Mouse (Mus musculus) embryo, embryonic 10 days (tissue): Measurements from ENCODE around the gene Nr3c2.

ENCODE experiments used
- DNase-seq: peaks from one replicate; pipeline ENCODE4 v3.0.0-alpha.2; 2015; ENCODE audit warnings: low spot score

Nr3c2 gene

GRCm38 (mm10) chr8:77170439-77170759 lies 271.2 kb downstream of the Nr3c2 start:
- DNase-seq: no peak

DNA sequence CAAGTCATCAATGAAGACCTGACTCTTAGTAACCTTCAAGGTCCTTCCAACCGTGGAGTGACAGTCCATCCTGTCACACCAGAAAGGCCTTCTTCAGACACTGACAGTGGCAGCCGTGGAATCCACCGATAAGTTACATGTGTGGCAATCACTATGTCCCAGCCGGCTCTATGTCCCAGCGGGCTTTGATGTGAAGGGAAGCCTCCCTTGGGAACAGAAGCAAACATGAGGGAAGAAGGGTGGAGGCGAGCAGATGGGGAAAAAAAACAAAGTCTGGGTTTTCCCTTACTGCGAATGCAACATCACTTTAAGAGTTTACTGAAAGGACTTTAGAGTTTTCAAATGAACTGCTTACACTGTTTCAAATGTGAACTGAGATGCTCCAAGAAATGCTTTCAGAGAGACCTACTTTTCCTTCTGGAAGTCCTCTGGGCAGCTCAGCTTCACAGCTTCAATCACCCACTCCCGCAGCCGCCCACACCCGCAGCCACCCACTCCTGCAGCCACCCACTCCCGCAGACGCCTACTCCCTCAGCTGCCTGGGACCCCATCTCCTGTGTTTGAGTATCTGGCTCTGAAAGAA lies 273.9 kb downstream of the Nr3c2 start:
- DNase-seq: no peak

DNA sequence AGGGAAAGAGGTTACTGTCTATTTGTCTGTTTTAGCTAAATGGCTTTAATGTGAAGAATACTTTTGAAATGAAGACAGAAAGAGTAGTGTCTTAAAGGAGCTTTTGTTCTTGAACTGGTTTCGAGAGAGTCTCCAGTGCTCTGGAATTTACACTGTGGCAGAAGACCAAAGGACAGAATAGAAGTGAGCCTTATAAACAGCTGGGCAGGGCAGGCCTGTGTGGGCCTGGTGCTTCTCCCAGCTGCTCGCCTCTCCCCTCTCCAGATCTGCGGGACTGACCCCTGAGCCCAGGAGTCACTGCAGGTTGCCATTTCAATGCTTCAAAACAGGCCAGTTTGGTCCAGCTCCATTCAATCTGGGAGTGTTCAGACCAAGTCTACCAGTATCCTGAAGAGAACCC lies 274.5 kb downstream of the Nr3c2 start:
- DNase-seq: peak; percentile 18

GRCm38 (mm10) chr8:77175471-77175870 lies 276.2 kb downstream of the Nr3c2 start:
- no peak for DNase-seq

- peak; percentile 10 for DNase-seq
These were observed 277.1 kb downstream of the Nr3c2 start for GRCm38 (mm10) chr8:77176343-77176742.

- DNase-seq: no peak
These were observed 286.6 kb downstream of the Nr3c2 start for GRCm38 (mm10) chr8:77185816-77186215.

DNA sequence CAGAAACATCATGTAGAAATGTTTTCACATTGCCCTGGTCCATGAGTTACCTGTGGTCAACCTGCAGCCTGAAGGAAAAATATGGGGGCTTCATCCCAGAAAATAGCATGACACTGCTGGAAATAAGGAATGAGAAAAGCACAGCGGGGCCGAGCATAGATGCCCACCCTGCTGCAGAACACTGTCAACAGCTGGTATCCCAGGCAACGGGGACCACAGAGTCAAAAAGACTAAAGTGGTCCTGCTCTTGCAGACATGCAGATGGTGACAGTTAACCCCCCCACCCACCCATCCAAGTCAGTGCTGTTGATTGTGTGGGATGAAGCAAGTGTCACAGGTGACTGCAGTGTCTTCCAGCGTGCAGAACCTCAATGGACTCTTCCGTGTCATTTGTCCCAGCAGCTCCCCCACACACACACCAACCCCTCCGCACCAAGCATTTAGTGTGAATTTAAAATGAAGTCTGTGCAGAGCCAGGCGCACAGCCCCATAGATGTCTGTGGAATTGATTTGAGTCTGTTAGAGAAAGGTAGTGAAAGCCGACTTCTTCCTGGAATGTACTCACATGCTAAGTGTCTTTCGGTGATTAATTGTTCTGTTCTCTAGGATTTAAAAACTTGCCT lies 287.8 kb downstream of the Nr3c2 start:
- DNase-seq: no peak

- no peak for DNase-seq
These were observed 288.5 kb downstream of the Nr3c2 start for GRCm38 (mm10) chr8:77187748-77188147.

GRCm38 (mm10) chr8:77188298-77188697 lies 289.1 kb downstream of the Nr3c2 start:
- no peak for DNase-seq

DNA sequence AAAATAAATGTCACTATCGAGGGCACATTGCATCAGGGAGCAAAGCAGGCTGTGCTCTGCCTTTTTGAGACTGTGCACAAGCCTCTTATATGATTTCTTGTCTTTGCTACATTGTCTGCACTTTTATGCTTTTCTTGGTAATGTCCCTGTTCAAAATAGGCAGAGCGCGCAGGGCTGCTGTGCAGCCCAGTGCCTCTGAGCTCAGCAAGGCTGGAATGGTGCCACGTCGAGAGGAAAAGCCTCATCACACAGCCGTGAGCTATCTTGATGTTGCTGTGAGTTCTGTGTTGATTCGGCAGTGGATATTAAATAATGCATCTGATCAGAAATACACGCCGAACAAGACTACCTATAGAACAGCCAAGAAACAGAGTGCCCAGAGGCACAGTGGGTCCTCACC lies 290.1 kb downstream of the Nr3c2 start:
- no peak for DNase-seq

DNA sequence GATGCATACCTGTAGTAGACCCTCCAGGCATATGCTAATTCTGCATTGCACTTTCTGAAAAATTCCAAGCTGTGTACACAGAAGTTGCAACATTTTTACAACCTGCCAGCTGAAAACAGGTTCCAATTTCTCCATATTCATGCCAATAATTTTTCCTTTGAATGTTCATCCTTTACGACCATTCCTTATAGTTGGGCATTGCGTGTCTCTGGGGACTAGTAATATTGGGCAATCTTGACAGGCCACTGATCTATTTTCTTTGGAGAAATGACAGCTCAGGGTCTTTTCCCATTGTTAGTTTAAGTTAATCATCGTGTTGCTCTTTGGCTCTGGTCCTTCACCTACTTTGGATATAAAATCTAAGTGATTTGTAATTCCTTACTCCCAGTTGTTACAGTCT lies 291.2 kb downstream of the Nr3c2 start:
- DNase-seq: no peak

- no peak for DNase-seq
These were observed 310.1 kb downstream of the Nr3c2 start for GRCm38 (mm10) chr8:77209297-77209696.

- no peak for DNase-seq
These were observed 314.7 kb downstream of the Nr3c2 start for GRCm38 (mm10) chr8:77213893-77214464.

DNA sequence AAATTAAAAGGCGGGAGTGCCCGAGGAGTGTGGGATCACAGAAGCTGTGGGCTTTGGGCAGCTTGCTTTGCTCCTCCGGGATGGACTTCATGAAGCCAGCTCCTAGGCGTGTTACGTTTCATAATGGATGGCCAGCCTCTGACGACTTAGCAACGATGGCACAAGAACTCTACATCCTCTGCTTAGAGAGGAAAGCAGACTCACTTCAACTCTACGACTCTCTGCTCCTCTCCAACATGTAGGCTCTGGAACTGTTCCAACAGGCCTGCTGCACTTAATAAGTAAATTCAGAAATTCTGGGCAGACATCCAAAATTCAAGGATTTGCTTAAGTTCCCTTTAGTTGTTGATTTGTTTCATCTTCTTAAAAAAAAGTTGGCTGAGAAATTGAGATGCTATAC lies 315.4 kb downstream of the Nr3c2 start:
- no peak for DNase-seq

DNA sequence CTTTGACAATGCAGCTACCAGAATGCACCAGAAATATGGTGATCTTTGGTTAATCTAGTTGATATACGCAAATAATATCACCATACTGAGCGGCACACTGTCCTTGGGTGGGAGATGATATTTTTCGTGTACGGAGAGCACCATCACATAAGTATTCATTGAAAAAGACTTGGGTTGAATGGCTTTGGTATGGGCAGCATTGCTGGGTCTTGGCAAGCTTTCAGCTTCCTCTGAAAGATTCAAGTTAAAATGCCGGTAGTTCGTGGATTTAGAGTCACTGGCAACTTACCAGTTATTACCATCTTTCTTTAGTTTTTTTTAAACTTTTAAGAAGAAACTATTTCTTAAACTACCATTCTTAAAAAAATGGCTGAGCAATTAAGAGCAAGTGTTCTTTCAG lies 315.9 kb downstream of the Nr3c2 start:
- no peak for DNase-seq

GRCm38 (mm10) chr8:77223123-77223522 lies 323.9 kb downstream of the Nr3c2 start:
- DNase-seq: no peak

- DNase-seq: no peak
These were observed 328.5 kb downstream of the Nr3c2 start for GRCm38 (mm10) chr8:77227742-77228141.

DNA sequence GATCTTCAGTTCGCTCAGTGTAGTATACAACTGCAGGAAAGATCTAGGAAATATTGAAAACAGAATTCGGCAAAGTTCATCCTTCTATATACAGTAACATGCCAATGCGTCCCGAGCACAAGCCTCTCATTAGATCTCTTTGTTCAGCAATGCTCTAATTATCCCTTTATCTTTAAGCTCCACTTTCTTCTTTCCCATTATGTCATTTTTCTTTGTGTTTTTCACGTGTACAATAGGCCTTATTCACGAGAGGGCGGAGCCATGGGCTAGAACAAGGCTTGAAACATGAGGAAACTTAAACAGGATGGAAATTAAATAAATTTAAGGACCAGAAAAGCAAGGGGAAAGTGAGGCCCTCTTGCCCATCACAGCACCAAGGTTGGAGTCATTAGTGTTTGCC lies 329.4 kb downstream of the Nr3c2 start:
- DNase-seq: no peak

GRCm38 (mm10) chr8:77231211-77231610 lies 332.0 kb downstream of the Nr3c2 start:
- DNase-seq: no peak

DNA sequence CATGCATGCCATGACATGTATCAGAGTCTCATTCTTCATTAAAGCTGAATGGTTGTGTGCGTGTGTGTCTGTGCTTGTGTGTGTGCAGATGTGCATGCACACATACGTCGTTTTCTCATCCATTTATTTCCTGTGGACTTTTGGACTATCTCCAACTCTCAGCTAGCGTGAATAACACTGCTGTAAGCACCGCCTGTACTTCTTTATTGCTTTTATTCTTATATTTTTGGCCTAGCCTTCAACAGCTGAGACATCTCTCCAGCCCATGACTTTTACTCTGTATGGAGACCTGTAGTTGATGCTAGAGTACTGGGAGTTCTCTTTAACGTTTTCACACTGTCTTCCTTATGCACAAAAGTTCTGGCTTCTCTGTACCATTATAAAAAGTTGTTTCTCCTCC lies 332.6 kb downstream of the Nr3c2 start:
- no peak for DNase-seq

DNA sequence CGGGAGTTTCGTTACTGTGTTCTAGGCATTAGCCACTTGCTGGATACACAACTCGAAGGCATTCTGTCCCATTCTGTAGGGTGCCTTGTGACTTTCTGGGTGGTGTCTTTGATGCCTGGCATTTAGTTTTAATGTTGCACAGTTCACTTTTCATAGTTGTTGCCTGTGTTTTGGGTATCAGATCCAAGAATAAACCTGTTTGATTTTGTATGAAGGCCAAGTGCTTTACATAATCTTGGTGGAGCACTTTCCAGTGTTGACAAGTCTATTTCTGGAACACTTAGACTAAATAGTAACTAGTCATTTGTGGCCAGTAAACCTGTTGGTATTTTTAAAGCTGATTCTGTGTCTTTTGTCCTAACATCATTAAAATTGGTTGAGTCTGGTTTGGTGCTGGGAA lies 333.2 kb downstream of the Nr3c2 start:
- no peak for DNase-seq

DNA sequence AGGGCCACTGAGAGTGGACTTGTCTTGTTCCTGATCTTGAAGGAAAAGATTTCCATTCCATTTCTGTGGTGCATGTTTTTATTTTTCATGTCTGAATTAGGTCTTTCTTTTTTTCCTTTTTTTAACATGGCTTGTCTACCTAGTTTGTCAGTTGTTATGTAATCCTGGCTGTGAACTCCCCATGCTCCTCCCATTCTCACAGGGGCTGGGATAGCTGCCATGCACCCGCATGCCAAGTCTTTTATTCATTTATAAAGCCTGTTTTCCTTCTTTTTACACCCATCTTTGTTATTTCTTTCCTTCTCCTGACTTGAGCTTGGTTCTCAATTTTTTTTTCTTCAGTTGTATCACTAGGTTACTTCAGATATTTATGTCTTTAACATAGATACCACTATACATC lies 337.5 kb downstream of the Nr3c2 start:
- no peak for DNase-seq

DNA sequence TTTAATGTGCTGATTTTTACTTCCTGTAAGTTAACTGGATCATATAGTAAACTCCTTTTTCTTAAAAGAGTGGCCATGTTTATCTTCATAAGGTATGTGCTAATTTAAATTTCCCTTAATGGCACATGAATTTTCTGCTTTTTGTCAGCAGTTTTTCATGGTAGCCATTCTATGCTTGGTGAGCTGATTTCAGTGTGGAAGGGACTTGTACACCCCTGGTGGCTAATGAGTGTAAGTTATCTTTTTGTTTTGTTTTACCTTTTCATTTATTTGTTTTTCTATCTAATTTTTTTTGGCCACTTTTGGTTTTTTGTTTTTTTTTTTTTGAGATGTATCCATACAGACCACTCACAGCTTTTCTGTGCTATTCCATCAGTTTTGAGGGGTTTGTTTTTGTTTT lies 340.2 kb downstream of the Nr3c2 start:
- DNase-seq: no peak

DNA sequence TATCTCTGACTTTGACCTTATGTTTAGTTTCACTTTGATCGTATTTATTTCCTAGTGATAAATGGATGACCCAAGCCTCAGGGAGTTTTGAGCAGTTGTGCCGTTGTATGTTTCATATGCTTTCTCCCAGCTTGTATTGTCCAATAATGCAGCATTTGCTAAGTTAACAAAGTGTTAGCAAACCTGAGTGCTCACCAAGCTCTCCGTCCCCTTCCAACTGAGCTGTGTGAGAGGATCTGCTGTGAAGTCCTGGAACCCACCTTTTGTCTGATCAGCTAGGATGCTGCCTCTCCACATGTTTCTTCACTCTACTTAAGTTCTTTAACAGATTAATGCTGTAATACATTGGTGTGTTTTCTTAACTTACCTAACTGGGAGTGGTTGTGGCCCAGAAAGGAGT lies 342.1 kb downstream of the Nr3c2 start:
- no peak for DNase-seq
